Mouse (Mus musculus) cortical plate, adult 2 months (tissue): ENCODE measurements around the gene E2f7. TPM values are rescaled to one million over a fixed set of nuclear protein-coding genes. Genes with fewer than 3 reads are reported as not detected.

ENCODE experiments used
- H3K27ac ChIP-seq: fragments of 200-500 bp; 2 replicates; pipeline ENCODE4 v1.5.1; 2012; ENCODE audit warnings: low read length, control low read depth, inconsistent platforms; ENCODE audit not compliant: insufficient read depth
- H3K4me1 ChIP-seq: fragments of 200-500 bp; 2 replicates; pipeline ENCODE4 v1.6.1; 2011; ENCODE audit warnings: low read length; ENCODE audit not compliant: control insufficient read depth, insufficient read depth
- H3K4me3 ChIP-seq: fragments of 200-500 bp; 2 replicates; pipeline ENCODE4 v1.5.1; 2011; ENCODE audit warnings: mild to moderate bottlenecking, low read length, control low read depth; ENCODE audit not compliant: insufficient read depth
- CTCF ChIP-seq: fragments of 200-500 bp; IDR thresholded peaks from 2 replicates; pipeline ENCODE4 v1.5.1; 2011; ENCODE audit warnings: mild to moderate bottlenecking, control low read depth, low read length; ENCODE audit not compliant: insufficient read depth; ENCODE audit errors: extremely low read depth
- POLR2A ChIP-seq: fragments of 200-500 bp; IDR thresholded peaks from 2 replicates; pipeline ENCODE4 v1.6.1; 2011; ENCODE audit warnings: mild to moderate bottlenecking, low read length, control low read depth; ENCODE audit not compliant: insufficient read depth; ENCODE audit errors: extremely low read depth
- polyA plus RNA-seq: library from polyadenylated mRNA; depleted of rRNA; stranded (reverse); fragments of >200 nt; gene quantifications from 2 replicates; pipeline ENCODE4 v1.2.3, GENCODE M21; 2012; rRNA removed

Gene E2f7
- polyA plus RNA-seq, 1 experiment: 0.13 TPM

DNA sequence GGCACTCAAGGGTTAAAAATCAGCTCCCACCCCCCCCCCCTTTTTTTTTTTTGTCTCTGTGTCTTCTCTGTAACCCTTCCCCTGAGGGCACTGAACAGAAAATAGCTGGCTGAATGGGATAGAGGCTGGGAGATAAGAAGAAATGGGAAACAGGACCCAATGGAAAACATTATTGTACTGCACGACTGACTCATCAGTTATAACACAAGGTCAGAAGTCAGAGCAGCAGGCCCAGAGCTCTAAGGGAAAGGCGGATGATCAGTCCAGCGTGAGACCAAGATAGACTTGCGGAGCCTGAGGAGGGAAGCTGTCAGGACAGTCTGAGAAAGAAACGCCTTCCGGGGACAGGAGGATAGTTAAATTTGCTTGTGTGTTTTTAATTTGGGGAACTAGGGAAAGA, 87.1 kb downstream of the E2f7 start:
- TF ChIP-seq CTCF (no peak), POLR2A (no peak)
- Histone ChIP-seq H3K4me1 (no peaks in the 10 kb centered on the region), H3K27ac (no peak overlapping the region)

DNA sequence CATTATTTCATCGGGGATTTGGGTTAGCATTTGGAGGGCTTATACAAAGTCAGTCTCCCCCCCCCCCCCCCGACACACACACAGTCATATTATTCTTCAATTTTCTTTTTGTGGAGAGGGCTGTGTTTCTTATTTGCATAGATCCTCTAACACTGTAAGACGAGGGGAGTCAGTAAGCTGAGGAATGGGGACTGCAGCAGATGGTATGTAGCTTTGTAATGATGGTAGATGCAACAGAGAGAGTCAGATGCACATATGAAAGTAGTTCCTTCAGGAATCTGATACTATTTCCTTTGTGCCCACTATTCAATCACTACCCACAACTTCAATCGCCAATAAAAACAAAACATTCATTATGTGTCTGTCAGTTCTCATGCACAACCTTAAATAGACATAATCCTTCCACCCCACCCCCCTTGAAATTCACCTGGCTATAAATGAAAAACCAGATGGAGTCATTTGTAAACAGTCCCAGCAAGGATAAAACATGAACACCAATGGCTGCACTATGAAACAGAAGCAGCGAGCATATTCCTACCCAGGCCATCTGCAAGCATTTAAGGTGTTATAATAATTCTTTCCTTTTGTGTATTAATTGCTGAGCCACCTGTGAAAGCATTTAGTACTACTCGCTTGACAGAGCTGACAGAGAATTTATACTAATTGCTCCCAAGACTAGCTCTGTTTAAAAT, 90.0 kb downstream of the E2f7 start:
- Histone ChIP-seq H3K4me1 (no peaks in the 10 kb centered on the region), H3K27ac (no peak overlapping the region), H3K4me3 (no peak overlapping the region)
- TF ChIP-seq POLR2A: no peak

More for the DNA sequence above, 87.1 kb downstream of the E2f7 start:
- H3K4me3 ChIP-seq: no peak overlapping the region

Other genes with a start within 250 kb of the E2f7 start
- gene Csrp2, start 174.3 kb downstream of the E2f7 start, polyA plus RNA-seq: 10.1 and 14.0 TPM in 2 replicates